Mouse (Mus musculus): Measurements from ENCODE around the gene Il12a.

- TF ChIP-seq CTCF (IDR thresholded peaks at IDR 0.05; ENCODE audit: low read depth, low read length), result no peak
- TF ChIP-seq POLR2A (IDR thresholded peaks at IDR 0.05; ENCODE audit: insufficient read depth, low read length), result no peak
Observed at GRCm38 (mm10) chr3:68691100-68691778, 795 bp downstream of the Il12a start.

All from ES-Bruce4 (cell line).